Mouse (Mus musculus) A20 (cell line): ENCODE results near the gene Gm11437.

Source experiments
- DNase-seq: peaks from one replicate; pipeline ENCODE4 v3.0.0-alpha.2; 2011; ENCODE audit warnings: low read depth, low spot score

Gene Gm11437

GRCm38 (mm10) chr11:84145201-84145798 lies 22.0 kb downstream of the Gm11437 start:
- DNase-seq = no peak

- peak; percentile 75 for DNase-seq
These were observed 25.5 kb downstream of the Gm11437 start for GRCm38 (mm10) chr11:84141752-84142151.

GRCm38 (mm10) chr11:84136453-84136852 lies 30.8 kb downstream of the Gm11437 start:
- DNase-seq = no peak

DNA sequence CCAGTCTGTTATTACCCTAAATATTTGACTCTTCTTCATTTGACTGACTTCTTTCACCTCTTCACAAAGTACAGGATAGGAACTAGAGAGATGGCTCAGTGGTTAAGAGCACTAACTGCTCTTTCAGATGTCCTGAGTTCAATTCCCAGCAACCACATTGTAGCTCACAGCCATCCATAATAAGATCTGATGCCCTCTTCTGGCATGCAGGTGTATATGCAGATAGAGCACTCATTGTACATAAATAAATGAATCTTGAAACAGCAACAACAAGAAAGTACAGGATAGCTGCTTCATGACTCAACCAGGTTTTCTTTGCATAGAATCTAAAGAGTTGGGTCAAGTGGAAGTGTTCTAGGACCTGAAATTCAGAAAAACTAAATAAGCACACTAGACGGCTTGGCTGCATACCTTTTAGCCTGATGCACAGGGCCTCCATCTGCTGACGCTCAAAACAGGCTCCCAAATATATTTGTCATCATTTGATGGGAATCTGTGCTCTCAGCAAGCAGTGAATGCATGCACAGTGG lies 32.9 kb downstream of the Gm11437 start:
- DNase-seq = peak; percentile 40

DNA sequence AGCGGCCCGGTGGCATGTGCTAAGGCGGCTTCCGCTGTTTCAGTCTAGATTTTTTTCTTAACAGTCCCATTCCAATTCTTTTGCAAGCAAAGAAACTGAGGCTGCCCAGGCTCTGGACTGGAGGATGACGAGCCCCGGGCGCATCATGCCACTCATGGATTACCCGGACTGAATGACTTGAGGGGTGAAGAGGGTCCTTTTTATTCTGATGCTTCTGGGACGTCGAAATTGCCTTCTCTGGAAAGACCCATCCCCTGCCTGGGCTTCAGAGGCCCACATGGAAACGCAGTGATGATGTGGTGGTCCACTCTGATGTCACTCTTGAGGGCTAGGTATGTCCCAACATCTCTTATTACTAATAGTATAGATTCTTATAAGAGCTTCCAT lies 37.5 kb downstream of the Gm11437 start:
- no peak for DNase-seq

GRCm38 (mm10) chr11:84128943-84129798 lies 38.1 kb downstream of the Gm11437 start, which contains the start of the genes Tada2a and Acaca:
TSS of gene Tada2a (minus strand) at chr11:84129600.
TSS of gene Acaca (plus strand) at chr11:84129672.
- DNase-seq = peak; percentile 87

GRCm38 (mm10) chr11:84127977-84128376 lies 39.3 kb downstream of the Gm11437 start:
- DNase-seq = peak; percentile 57

GRCm38 (mm10) chr11:84121051-84121956 lies 46.0 kb downstream of the Gm11437 start:
- DNase-seq = no peak

GRCm38 (mm10) chr11:84117431-84117830 lies 49.8 kb downstream of the Gm11437 start:
- DNase-seq = no peak

GRCm38 (mm10) chr11:84116221-84116620 lies 51.1 kb downstream of the Gm11437 start:
- DNase-seq = peak; percentile 36

- DNase-seq = no peak
These were observed 51.6 kb downstream of the Gm11437 start for GRCm38 (mm10) chr11:84115646-84116045.

GRCm38 (mm10) chr11:84113623-84114022 lies 53.7 kb downstream of the Gm11437 start:
- DNase-seq = no peak

- DNase-seq = no peak
These were observed 60.1 kb downstream of the Gm11437 start for GRCm38 (mm10) chr11:84107137-84107536.

GRCm38 (mm10) chr11:84104036-84104435 lies 63.2 kb downstream of the Gm11437 start:
- DNase-seq = no peak

DNA sequence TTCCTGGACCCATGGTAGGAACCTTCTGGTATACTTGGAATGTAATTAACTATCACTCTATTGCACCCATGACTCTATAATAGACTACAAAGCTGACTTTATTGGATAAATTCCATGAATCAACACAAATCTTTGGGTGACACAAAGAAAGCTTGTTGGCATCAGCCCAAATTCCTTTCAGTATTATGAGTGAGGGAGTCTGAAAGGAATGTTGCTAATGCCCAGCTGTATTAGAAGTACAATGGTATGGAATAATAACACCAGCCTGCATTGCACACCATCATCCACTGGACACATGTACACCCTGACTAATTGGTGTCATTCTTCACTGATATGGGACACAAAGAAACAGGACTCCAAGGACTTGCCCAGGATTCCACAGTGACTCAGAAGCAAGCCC lies 66.1 kb downstream of the Gm11437 start:
- no peak for DNase-seq
